Mouse (Mus musculus): ENCODE measurements at regions not wholly inside any gene's neighbourhood (a gene's known extent, or its start where the extent isn't known, plus 50 kb on each side); places are given as distances from the start of the nearest gene placed in this dataset.

DNA sequence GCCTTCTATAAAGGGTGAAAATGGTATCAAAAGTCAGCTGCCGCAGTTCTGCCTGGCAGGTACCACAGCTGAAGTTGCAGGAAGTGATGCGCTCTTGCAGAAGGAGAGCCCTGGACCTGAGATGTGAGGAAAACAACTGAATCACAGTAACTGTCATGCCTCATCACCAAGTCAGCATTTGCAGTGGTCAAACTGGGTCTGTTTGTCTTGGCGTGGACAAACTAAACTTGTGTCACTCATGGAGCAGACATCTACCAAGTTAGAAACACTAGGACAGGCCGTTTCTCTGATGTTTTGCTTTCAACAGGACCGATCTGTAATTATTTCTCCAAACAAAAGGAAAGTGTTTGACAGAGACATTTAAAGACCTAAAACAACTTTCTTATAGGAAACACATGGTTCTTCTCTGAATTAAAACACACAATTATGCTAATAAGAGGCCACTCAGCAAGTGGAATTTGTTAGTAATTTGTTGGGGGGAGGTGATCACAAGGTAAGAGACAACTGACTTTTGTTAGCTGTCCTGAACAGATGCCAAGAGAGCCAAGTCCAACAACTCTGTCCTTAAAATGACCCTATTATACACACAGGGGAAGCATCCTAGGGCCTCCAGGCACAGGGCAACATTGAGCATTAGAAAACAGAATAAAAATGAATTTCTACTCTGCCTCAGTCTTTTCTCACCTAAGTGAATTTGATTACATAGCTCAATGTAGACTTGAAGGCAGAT, 470.2 kb downstream of the Ebf1 start:
- H3K4me1 ChIP-seq (replicated peaks; ENCODE audit: control insufficient read depth, insufficient read depth, low read length), result no peaks in the 10 kb centered on the region
- no peak for TF ChIP-seq CTCF (IDR thresholded peaks at IDR 0.05; ENCODE audit: low read depth)
- H3K4me2 ChIP-seq (replicated peaks; ENCODE audit: low read depth), result no peak overlapping the region
- H3K27me3 ChIP-seq (replicated peaks; ENCODE audit: control insufficient read depth, insufficient read depth, low read length), result no peaks in the 10 kb centered on the region
- no peaks in the 10 kb centered on the region for H3K9me3 ChIP-seq (ENCODE audit: control insufficient read depth)
- ATAC-seq, result no peak
- no peaks in the 10 kb centered on the region for H3K36me3 ChIP-seq (ENCODE audit: control insufficient read depth, insufficient read depth)
- no peak overlapping the region for H3K4me3 ChIP-seq (ENCODE audit: low read depth, low read length)
- no peak overlapping the region for H3K9ac ChIP-seq (ENCODE audit: low read depth, low read length)
- 60% methylated on average over 5 of the region's 5 CpGs for WGBS
- H3K27ac ChIP-seq (ENCODE audit: low read depth, low read length), result no peak overlapping the region

DNA sequence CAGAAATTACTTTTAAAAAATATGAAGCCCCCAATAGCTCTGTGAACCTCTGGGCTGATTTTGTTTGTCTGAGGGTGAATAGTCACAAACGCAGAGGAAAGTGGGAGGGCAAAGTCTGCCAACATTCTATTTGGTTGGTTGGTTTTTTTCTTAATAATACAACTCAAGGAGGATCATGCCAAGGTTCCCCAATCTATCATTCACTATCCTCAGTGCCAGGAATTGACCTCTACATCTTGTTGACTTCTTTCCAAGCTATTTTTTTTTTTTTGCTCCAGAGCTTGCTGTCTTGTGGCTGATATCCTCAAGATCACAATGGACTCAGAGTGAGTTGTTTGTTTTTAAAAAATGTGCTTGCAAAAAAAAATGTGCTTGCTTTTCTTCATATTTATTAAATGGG, 471.2 kb downstream of the Ebf1 start:
- Histone ChIP-seq H3K9ac (ENCODE audit: low read depth, low read length) (no peak overlapping the region), H3K4me2 (replicated peaks; ENCODE audit: low read depth) (no peak overlapping the region), H3K9me3 (ENCODE audit: control insufficient read depth) (no peaks in the 10 kb centered on the region), H3K27me3 (replicated peaks; ENCODE audit: control insufficient read depth, insufficient read depth, low read length) (no peaks in the 10 kb centered on the region), H3K36me3 (ENCODE audit: control insufficient read depth, insufficient read depth) (no peaks in the 10 kb centered on the region), H3K4me1 (replicated peaks; ENCODE audit: control insufficient read depth, insufficient read depth, low read length) (no peaks in the 10 kb centered on the region), H3K27ac (ENCODE audit: low read depth, low read length) (no peak overlapping the region), H3K4me3 (ENCODE audit: low read depth, low read length) (no peak overlapping the region)
- ATAC-seq, result no peak
- TF ChIP-seq CTCF (IDR thresholded peaks at IDR 0.05; ENCODE audit: low read depth), result no peak
- WGBS, result 82% methylated on average over 1 of the region's 1 CpGs

DNA sequence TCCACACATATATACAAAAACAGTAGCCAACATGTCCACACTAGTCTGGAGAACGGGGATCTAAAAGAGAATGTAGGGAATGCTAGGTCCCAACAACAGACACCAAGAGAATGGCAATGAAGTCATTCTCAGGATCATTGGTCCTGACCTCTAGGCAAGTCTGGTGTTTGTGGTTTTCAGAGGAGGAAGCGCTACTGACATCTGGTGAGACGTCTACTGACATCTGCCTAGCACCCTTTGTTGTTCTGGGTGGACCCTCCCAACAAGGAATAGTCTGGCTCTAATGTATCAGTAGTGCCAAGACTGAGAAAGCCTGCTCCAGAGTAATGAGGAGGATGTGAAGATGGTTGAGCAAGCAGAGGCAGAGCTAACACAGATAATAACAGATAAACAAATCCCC, 472.4 kb downstream of the Ebf1 start:
- 69% methylated on average over 3 of the region's 3 CpGs for WGBS

DNA sequence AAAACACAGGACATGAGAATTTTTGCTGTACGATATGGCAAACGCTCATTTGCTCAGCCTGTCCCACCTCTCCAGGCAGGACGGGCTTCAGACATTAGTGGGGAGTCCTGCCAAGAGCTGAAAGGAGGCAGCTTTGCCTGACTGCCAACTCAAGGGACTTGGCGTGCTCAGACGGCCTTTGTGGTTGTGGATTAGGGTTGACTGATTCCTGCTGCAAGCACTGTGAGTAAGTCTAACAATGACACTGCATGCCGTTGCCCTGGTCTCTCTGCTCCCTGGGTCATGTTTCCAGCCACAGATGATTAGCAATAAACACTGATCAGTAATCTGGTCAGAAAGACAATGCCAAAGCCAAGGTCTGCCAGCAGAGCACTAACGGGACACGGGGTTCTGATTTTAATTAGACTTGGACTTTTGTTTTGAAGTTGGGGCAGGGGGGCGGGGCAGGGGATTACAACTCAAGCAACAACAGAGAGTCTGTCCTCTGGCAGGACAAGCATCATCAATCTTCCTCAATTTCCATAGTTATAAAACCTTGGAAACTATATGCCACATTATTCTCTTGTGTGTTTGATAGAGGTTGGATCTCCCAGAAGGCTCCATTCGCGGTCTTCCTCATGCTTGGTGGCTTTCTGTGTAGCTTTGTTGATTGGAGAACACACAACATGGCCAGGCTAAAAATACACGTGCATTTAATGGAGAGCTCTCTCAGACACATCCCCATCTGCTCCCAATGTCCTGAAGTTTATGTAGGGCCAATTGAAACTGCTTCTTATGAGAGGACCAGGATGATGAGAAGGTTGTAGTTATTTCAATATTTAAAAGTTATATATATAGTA, 486.6 kb downstream of the Ebf1 start:
- no peaks in the 10 kb centered on the region for H3K36me3 ChIP-seq (ENCODE audit: control insufficient read depth, insufficient read depth)
- ATAC-seq, result no peak
- no peaks in the 10 kb centered on the region for H3K27me3 ChIP-seq (replicated peaks; ENCODE audit: control insufficient read depth, insufficient read depth, low read length)
- H3K4me2 ChIP-seq (replicated peaks; ENCODE audit: low read depth), result no peak overlapping the region
- no peaks in the 10 kb centered on the region for H3K9me3 ChIP-seq (ENCODE audit: control insufficient read depth)
- H3K4me1 ChIP-seq (replicated peaks; ENCODE audit: control insufficient read depth, insufficient read depth, low read length), result no peaks in the 10 kb centered on the region
- H3K4me3 ChIP-seq (ENCODE audit: low read depth, low read length), result no peak overlapping the region
- 78% methylated on average over 12 of the region's 12 CpGs for WGBS
- H3K27ac ChIP-seq (ENCODE audit: low read depth, low read length), result no peak overlapping the region
- H3K9ac ChIP-seq (ENCODE audit: low read depth, low read length), result no peak overlapping the region
- TF ChIP-seq CTCF (IDR thresholded peaks at IDR 0.05; ENCODE audit: low read depth), result no peak

More for the DNA sequence above, 472.4 kb downstream of the Ebf1 start:
- no peaks in the 10 kb centered on the region for H3K27me3 ChIP-seq (replicated peaks; ENCODE audit: control insufficient read depth, insufficient read depth, low read length)
- H3K36me3 ChIP-seq (ENCODE audit: control insufficient read depth, insufficient read depth), result no peaks in the 10 kb centered on the region
- no peak overlapping the region for H3K27ac ChIP-seq (ENCODE audit: low read depth, low read length)
- H3K4me3 ChIP-seq (ENCODE audit: low read depth, low read length), result no peak overlapping the region
- H3K4me2 ChIP-seq (replicated peaks; ENCODE audit: low read depth), result no peak overlapping the region
- H3K9me3 ChIP-seq (ENCODE audit: control insufficient read depth), result no peaks in the 10 kb centered on the region
- TF ChIP-seq CTCF (IDR thresholded peaks at IDR 0.05; ENCODE audit: low read depth), result no peak
- ATAC-seq, result no peak
- no peaks in the 10 kb centered on the region for H3K4me1 ChIP-seq (replicated peaks; ENCODE audit: control insufficient read depth, insufficient read depth, low read length)
- no peak overlapping the region for H3K9ac ChIP-seq (ENCODE audit: low read depth, low read length)

DNA sequence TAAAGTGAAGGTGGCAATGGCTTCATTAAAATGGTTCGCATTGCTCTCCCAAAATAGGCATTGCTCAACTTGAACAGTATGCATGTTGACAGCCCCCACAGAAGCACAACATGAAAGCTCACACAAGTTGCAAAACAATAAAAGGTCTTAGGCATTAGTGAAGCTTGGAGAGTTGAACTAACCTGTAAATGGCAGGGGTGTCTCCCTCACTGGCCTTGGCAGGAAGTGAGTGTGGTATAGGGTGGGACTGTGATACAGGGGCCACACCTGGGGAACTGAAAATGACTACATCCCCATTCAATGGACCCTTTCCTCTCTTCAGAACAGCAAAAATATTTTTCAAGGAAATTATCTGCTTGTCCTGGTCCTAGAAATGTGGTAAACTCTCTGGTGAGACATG, 499.6 kb downstream of the Ebf1 start:
- Histone ChIP-seq H3K4me2 (replicated peaks; ENCODE audit: low read depth) (no peak overlapping the region), H3K9me3 (ENCODE audit: control insufficient read depth) (no peaks in the 10 kb centered on the region), H3K36me3 (ENCODE audit: control insufficient read depth, insufficient read depth) (no peaks in the 10 kb centered on the region), H3K9ac (ENCODE audit: low read depth, low read length) (no peak overlapping the region), H3K27ac (ENCODE audit: low read depth, low read length) (no peak overlapping the region), H3K27me3 (replicated peaks; ENCODE audit: control insufficient read depth, insufficient read depth, low read length) (no peaks in the 10 kb centered on the region), H3K4me1 (replicated peaks; ENCODE audit: control insufficient read depth, insufficient read depth, low read length) (no peaks in the 10 kb centered on the region), H3K4me3 (ENCODE audit: low read depth, low read length) (no peak overlapping the region)
- ATAC-seq, result no peak
- no peak for TF ChIP-seq CTCF (IDR thresholded peaks at IDR 0.05; ENCODE audit: low read depth)
- 88% methylated on average over 1 of the region's 1 CpGs for WGBS

DNA sequence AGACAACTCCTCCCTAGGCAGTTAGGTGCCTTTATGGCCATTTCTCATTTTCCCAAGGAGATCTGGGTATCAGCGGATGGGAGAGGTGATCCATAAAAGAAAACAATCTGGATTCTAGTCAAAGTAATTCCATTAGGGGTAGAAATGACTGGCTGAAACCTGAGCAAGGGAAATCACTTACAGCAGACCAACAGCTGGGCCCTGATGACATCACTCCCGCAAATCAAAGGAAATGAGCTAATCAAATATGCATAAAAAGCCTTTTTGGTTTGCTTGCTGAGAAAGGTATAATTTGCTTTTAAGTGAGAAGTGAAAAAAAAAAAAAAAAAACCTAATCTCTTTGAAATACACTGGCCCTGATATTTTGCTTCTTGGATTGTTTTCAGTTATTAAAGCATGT, 506.2 kb downstream of the Ebf1 start:
- Histone ChIP-seq H3K9ac (ENCODE audit: low read depth, low read length) (no peak overlapping the region), H3K27ac (ENCODE audit: low read depth, low read length) (no peak overlapping the region), H3K4me1 (replicated peaks; ENCODE audit: control insufficient read depth, insufficient read depth, low read length) (no peaks in the 10 kb centered on the region), H3K9me3 (ENCODE audit: control insufficient read depth) (no peaks in the 10 kb centered on the region), H3K4me2 (replicated peaks; ENCODE audit: low read depth) (no peak overlapping the region), H3K27me3 (replicated peaks; ENCODE audit: control insufficient read depth, insufficient read depth, low read length) (no peaks in the 10 kb centered on the region), H3K36me3 (ENCODE audit: control insufficient read depth, insufficient read depth) (no peaks in the 10 kb centered on the region), H3K4me3 (ENCODE audit: low read depth, low read length) (no peak overlapping the region)
- 77% methylated on average over 2 of the region's 2 CpGs for WGBS
- no peak for TF ChIP-seq CTCF (IDR thresholded peaks at IDR 0.05; ENCODE audit: low read depth)
- ATAC-seq, result no peak
